Mouse (Mus musculus): Measurements from ENCODE around the gene Myrf. TPM values are rescaled to one million over a fixed set of nuclear protein-coding genes. Genes with fewer than 3 reads are reported as not detected.

The Myrf gene
- polyA plus RNA-seq, 1 experiment from 2014 or later, result 26.3 TPM

DNA sequence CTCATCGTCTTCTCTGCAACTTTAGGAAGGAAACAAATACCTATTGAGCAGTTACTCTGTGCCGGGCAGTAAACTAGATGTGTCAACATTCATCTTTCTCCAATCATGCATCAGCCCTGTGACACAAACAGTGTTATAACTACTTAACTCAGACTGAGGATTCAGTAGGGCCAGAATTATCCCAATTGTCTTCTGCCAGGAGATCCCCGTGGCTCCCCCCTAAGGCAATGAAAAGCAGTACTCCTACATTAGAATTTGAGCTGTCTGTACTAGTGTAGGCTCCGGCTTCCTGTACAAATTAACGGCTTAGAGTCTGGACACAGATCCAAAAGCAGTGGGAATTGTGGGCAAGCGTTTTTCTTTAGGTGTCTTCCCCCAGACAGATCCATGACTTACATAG is 35.5 kb downstream of the Myrf start:
- peaks cover 8% of the 10 kb centered on the region for H3K4me1 ChIP-seq (replicated peaks; ENCODE audit: control insufficient read depth, insufficient read depth, low read length)
- no peaks in the 10 kb centered on the region for H3K9me3 ChIP-seq (ENCODE audit: control insufficient read depth, low read length)
- H3K36me3 ChIP-seq (ENCODE audit: control insufficient read depth, insufficient read depth, low read length), result peaks cover 62% of the 10 kb centered on the region
- no peaks in the 10 kb centered on the region for H3K27me3 ChIP-seq (replicated peaks; ENCODE audit: control insufficient read depth, insufficient read depth, low read length)
- ATAC-seq (replicated peaks; ENCODE audit: low FRiP score, low TSS enrichment, low read depth) (no peak), DNase-seq (ENCODE audit: low spot score) (no peak)
- no peak overlapping the region for H3K27ac ChIP-seq (ENCODE audit: low read depth)
- H3K9ac ChIP-seq (ENCODE audit: low read length), result peak overlapping the region; percentile 91; the same call in 1 of the 2 replicates
- peak overlapping the region; percentile 98 for H3K4me3 ChIP-seq (ENCODE audit: low read depth, low read length)
- 70% methylated on average over 6 of the region's 6 CpGs for WGBS
- H3K4me2 ChIP-seq (ENCODE audit: low read length), result peak overlapping the region; percentile 89

DNA sequence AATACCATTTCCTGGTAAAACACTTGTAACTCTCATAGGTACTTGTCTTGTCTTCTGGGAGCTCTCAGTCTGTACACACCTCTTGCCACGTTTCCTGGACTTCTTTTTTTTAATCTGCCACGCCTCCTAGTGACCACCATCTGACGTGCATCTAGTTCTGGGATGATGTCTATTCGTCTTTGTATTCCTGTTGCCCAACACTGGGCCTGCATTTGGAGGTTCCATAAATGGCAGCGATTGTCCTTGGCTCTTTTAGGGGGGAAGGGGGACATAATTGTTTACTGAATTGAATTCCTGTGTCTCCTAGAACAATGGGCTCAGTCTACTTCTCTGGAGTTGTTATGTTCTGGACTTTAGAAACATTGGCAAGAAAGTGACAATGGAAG is 35.9 kb downstream of the Myrf start:
- peaks cover 62% of the 10 kb centered on the region for H3K36me3 ChIP-seq (ENCODE audit: control insufficient read depth, insufficient read depth, low read length)
- H3K27ac ChIP-seq (ENCODE audit: low read depth), result peak overlapping the region; percentile 83
- peak; percentile 68 for DNase-seq (ENCODE audit: low spot score)
- H3K4me1 ChIP-seq (replicated peaks; ENCODE audit: control insufficient read depth, insufficient read depth, low read length), result peaks cover 8% of the 10 kb centered on the region
- peak overlapping the region; percentile 98 for H3K4me3 ChIP-seq (ENCODE audit: low read depth, low read length)
- no peaks in the 10 kb centered on the region for H3K9me3 ChIP-seq (ENCODE audit: control insufficient read depth, low read length)
- no peaks in the 10 kb centered on the region for H3K27me3 ChIP-seq (replicated peaks; ENCODE audit: control insufficient read depth, insufficient read depth, low read length)
- under 1% methylated on average over 5 of the region's 5 CpGs for WGBS
- H3K4me2 ChIP-seq (ENCODE audit: low read length), result peak overlapping the region; percentile 89
- H3K9ac ChIP-seq (ENCODE audit: low read length), result peak overlapping the region; percentile 91
- ATAC-seq (replicated peaks; ENCODE audit: low FRiP score, low TSS enrichment, low read depth), result peak; percentile 29; the same call in 1 of the 2 replicates

DNA sequence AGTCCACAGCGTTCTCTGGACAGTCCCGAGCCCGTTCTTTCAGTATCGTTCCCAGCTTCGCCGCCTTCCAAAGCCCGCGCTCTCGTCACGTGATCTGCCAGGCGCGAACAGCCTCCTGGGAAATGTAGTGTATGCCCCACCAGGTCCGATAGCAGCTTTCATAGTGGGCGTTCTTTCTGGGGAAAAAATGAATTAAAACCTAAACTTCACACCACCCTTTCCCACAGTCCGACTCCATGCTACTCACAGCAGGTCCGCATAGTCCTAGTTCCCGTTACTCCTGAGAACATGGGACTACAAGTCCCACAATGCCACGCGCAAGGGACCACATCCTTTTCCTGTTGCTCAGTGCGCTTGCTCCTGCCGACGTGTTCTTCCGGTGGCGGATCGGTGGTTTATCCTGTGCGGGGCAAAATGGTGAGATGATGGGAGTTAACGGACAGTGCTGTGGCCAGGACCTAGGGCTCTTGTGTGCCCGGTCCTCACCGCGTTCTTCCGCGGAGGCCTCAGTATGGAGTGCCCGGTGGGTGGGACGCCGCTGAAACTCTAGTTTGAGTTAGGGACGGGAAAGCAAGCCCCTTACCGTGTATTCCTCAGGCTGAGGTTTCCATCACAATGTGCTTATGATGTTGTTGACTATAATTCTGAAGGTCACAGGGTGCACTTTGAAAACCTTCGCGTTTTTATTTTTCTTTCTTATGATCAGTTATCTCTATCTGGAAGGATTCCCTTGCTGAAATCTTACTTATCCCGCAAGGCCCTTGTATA is 36.5 kb downstream of the Myrf start, which contains the start of the genes Tmem258 and Fen1:
Gene Tmem258 (plus strand): TSS at position 167 of the 768 bp plus-strand sequence.
Gene Fen1 (minus strand): TSS at position 322 of the 768 bp plus-strand sequence.
- H3K4me1 ChIP-seq (replicated peaks; ENCODE audit: control insufficient read depth, insufficient read depth, low read length), result peaks cover 8% of the 10 kb centered on the region
- H3K4me3 ChIP-seq (ENCODE audit: low read depth, low read length), result peak within 1 kb of the TSS; percentile 98
- H3K9me3 ChIP-seq (ENCODE audit: control insufficient read depth, low read length), result no peaks in the 10 kb centered on the region
- ATAC-seq (replicated peaks; ENCODE audit: low FRiP score, low TSS enrichment, low read depth) (peak; percentile 90), DNase-seq (ENCODE audit: low spot score) (peak; percentile 99)
- peak within 1 kb of the TSS; percentile 89 for H3K4me2 ChIP-seq (ENCODE audit: low read length)
- peak within 1 kb of the TSS; percentile 91 for H3K9ac ChIP-seq (ENCODE audit: low read length)
- WGBS, result under 1% methylated on average over 40 of the region's 40 CpGs
- no peaks in the 10 kb centered on the region for H3K27me3 ChIP-seq (replicated peaks; ENCODE audit: control insufficient read depth, insufficient read depth, low read length)
- H3K36me3 ChIP-seq (ENCODE audit: control insufficient read depth, insufficient read depth, low read length), result peaks cover 62% of the 10 kb centered on the region
- peak within 1 kb of the TSS; percentile 83 for H3K27ac ChIP-seq (ENCODE audit: low read depth)

DNA sequence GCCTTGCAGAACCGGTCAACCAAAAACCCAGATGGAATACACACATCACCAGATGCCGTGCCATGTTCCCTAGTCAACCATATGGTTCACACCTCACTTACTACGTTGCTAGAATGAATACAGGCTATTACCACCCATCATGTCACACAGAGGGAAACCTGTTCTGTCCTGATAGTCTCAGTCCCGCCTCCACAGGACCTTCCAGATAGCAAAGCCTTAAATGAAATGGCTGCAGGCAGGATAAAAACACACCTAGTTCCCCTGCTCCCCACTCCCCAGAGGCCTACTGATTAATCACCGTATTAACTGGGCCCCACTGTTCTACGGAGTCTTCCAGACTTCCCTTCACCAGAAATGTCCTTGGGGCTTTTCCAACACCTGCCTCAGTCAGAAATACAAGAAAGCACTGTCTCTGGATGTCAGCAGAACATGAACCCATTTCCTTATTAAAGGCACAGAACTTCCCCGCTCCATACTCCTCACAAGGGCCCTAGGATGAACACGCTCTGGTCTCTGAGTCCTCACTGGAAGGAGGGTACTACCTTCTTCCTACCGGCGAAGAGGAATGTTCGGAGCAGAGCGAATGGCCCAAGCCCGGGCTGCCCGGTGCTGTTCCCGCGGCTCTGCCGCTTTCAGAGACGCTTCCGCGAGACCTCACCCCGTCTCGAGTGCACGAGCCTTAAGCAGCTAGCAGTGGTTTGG is 37.3 kb downstream of the Myrf start:
- peaks cover 56% of the 10 kb centered on the region for H3K36me3 ChIP-seq (ENCODE audit: control insufficient read depth, insufficient read depth, low read length)
- 2% methylated on average over 23 of the region's 23 CpGs for WGBS
- H3K27ac ChIP-seq (ENCODE audit: low read depth), result peak overlapping the region; percentile 83
- peak overlapping the region; percentile 91 for H3K9ac ChIP-seq (ENCODE audit: low read length)
- DNase-seq (ENCODE audit: low spot score) (no peak), ATAC-seq (replicated peaks; ENCODE audit: low FRiP score, low TSS enrichment, low read depth) (peak; percentile 38; the same call in 1 of the 2 replicates)
- peak overlapping the region; percentile 89 for H3K4me2 ChIP-seq (ENCODE audit: low read length)
- H3K27me3 ChIP-seq (replicated peaks; ENCODE audit: control insufficient read depth, insufficient read depth, low read length), result no peaks in the 10 kb centered on the region
- H3K9me3 ChIP-seq (ENCODE audit: control insufficient read depth, low read length), result no peaks in the 10 kb centered on the region
- peak overlapping the region; percentile 98 for H3K4me3 ChIP-seq (ENCODE audit: low read depth, low read length)
- H3K4me1 ChIP-seq (replicated peaks; ENCODE audit: control insufficient read depth, insufficient read depth, low read length), result peaks cover 8% of the 10 kb centered on the region

DNA sequence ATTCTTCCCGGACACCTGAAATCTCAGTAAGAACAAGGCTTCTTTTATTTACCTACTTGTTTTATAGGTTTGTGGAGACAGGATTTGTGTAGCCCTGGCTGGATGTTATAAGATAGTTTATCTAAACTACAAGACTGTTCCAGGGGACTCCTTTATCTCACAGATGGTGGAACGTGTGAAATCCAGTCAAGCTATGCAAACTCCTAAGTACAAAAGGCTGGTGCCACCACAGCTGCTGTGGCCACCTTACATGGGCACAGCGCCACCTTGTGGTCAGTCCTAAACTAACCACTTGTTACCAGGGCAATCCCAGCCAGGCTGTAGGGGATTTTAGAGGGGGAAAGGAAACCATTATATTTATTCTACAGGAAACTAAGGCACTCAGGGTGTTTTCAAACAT is 41.8 kb downstream of the Myrf start:
- 0 out of 2 replicates have a peak, but pooled peaks have one; percentile 28 for ATAC-seq (replicated peaks; ENCODE audit: low FRiP score, low TSS enrichment, low read depth)
- WGBS, result 33% methylated on average over 3 of the region's 3 CpGs

DNA sequence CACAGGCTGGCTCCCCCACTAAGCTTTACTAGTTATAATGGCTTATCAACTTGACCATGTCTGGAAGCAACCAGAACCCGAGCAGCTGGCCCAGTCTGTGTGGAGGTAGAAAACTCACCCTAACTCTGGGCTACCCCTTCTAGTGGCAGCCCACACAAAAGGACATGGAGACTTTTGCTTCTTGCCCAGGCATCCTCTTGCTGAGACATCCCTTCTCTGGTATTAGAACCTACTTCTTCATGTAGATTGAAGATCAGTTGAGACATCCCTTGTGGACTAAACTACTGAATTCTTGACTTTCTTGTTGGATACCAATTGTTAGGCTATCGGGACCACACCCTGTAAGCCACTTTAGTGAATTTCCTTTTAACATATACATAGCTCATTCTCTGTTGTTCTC is 42.3 kb downstream of the Myrf start:
- Histone ChIP-seq H3K27ac (ENCODE audit: low read depth) (no peak overlapping the region), H3K4me1 (replicated peaks; ENCODE audit: control insufficient read depth, insufficient read depth, low read length) (peaks cover 8% of the 10 kb centered on the region), H3K4me2 (ENCODE audit: low read length) (no peak overlapping the region), H3K27me3 (replicated peaks; ENCODE audit: control insufficient read depth, insufficient read depth, low read length) (no peaks in the 10 kb centered on the region), H3K9ac (ENCODE audit: low read length) (no peak overlapping the region), H3K9me3 (ENCODE audit: control insufficient read depth, low read length) (no peaks in the 10 kb centered on the region), H3K36me3 (ENCODE audit: control insufficient read depth, insufficient read depth, low read length) (peaks cover 70% of the 10 kb centered on the region), H3K4me3 (ENCODE audit: low read depth, low read length) (no peak overlapping the region)
- 75% methylated on average over 2 of the region's 2 CpGs for WGBS
- no peak for DNase-seq (ENCODE audit: low spot score)
- no peak for ATAC-seq (replicated peaks; ENCODE audit: low FRiP score, low TSS enrichment, low read depth)

More for the DNA sequence above, 41.8 kb downstream of the Myrf start:
- peak; percentile 89 for DNase-seq (ENCODE audit: low spot score)
- Histone ChIP-seq H3K4me2 (ENCODE audit: low read length) (no peak overlapping the region), H3K27ac (ENCODE audit: low read depth) (no peak overlapping the region), H3K4me1 (replicated peaks; ENCODE audit: control insufficient read depth, insufficient read depth, low read length) (peaks cover 8% of the 10 kb centered on the region), H3K9ac (ENCODE audit: low read length) (no peak overlapping the region), H3K9me3 (ENCODE audit: control insufficient read depth, low read length) (no peaks in the 10 kb centered on the region), H3K27me3 (replicated peaks; ENCODE audit: control insufficient read depth, insufficient read depth, low read length) (no peaks in the 10 kb centered on the region), H3K4me3 (ENCODE audit: low read depth, low read length) (no peak overlapping the region), H3K36me3 (ENCODE audit: control insufficient read depth, insufficient read depth, low read length) (peaks cover 66% of the 10 kb centered on the region)

DNA sequence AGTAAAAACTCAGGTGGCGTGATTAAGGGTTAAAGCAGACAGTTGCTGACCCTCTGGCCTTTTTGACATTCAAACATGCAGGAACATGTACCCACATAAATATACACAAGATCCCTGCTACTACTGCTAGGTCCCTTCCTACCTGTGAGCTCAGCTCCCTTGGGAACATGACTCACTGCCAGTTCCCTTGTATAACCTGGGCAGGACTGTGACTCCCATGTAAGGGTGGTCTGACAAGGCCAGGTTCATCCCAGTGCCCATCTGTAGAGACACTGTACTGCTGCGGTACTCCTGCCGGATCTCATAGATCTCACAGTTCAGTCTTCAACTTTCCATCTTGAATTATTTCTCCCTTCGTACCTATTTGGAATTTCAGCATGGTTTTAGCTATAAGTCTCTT is 43.4 kb downstream of the Myrf start:
- WGBS, result 92% methylated on average over 4 of the region's 4 CpGs
- no peak for DNase-seq (ENCODE audit: low spot score)
- no peak for ATAC-seq (replicated peaks; ENCODE audit: low FRiP score, low TSS enrichment, low read depth)

DNA sequence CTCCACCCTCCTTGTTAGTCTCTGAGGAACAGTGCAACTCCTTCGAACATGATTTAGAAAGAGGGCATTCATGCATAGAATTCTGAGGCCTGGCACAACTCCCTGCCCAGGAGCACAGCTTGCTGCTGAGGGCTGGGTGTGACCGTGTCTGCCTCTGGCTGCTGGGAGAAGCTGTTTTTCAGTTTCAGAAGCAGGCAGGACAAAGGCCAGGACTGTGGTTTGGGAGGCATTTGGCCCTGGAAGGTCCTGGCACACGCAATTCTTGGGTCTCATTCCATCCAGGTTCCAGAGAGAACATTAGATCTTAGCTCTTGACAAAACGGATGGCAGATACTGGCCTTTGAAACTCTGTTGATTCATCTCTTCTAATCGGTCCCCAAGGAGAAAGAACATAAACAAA is 45.3 kb downstream of the Myrf start:
- Histone ChIP-seq H3K9ac (ENCODE audit: low read length) (no peak overlapping the region), H3K4me3 (ENCODE audit: low read depth, low read length) (no peak overlapping the region), H3K4me2 (ENCODE audit: low read length) (no peak overlapping the region), H3K27ac (ENCODE audit: low read depth) (no peak overlapping the region), H3K9me3 (ENCODE audit: control insufficient read depth, low read length) (no peaks in the 10 kb centered on the region), H3K36me3 (ENCODE audit: control insufficient read depth, insufficient read depth, low read length) (peaks cover 83% of the 10 kb centered on the region), H3K27me3 (replicated peaks; ENCODE audit: control insufficient read depth, insufficient read depth, low read length) (no peaks in the 10 kb centered on the region), H3K4me1 (replicated peaks; ENCODE audit: control insufficient read depth, insufficient read depth, low read length) (no peaks in the 10 kb centered on the region; the same call in 1 of the 2 replicates)
- DNase-seq (ENCODE audit: low spot score), result no peak
- no peak for ATAC-seq (replicated peaks; ENCODE audit: low FRiP score, low TSS enrichment, low read depth)
- 75% methylated on average over 5 of the region's 5 CpGs for WGBS

More for the DNA sequence above, 43.4 kb downstream of the Myrf start:
- H3K27ac ChIP-seq (ENCODE audit: low read depth), result no peak overlapping the region
- H3K4me3 ChIP-seq (ENCODE audit: low read depth, low read length), result no peak overlapping the region
- H3K36me3 ChIP-seq (ENCODE audit: control insufficient read depth, insufficient read depth, low read length), result peaks cover 82% of the 10 kb centered on the region
- no peaks in the 10 kb centered on the region for H3K9me3 ChIP-seq (ENCODE audit: control insufficient read depth, low read length)
- H3K4me1 ChIP-seq (replicated peaks; ENCODE audit: control insufficient read depth, insufficient read depth, low read length), result no peaks in the 10 kb centered on the region
- no peaks in the 10 kb centered on the region for H3K27me3 ChIP-seq (replicated peaks; ENCODE audit: control insufficient read depth, insufficient read depth, low read length)
- H3K9ac ChIP-seq (ENCODE audit: low read length), result no peak overlapping the region
- H3K4me2 ChIP-seq (ENCODE audit: low read length), result no peak overlapping the region

Data from intestine, embryonic 14.5 days (tissue).